Mouse (Mus musculus): ENCODE results near the gene Kalrn. TPM values are rescaled to one million over a fixed set of nuclear protein-coding genes. Genes with fewer than 3 reads are reported as not detected.
A peak's percentile ranks its signal among the peaks of the same experiment; 100 is the strongest.
"Not testable (repeated sequence)": the region's sequence is repeated elsewhere in the genome, so short reads cannot be mapped to it uniquely, and the experiment has no call there.

The Kalrn gene
- polyA plus RNA-seq, 1 experiment from 2014 or later = 22.1 TPM

- 87% methylated on average over 5 of the region's 5 CpGs for WGBS
- no peak for ATAC-seq (ENCODE audit: insufficient number of reproducible peaks, insufficient read depth, low FRiP score, low read depth)
- peaks cover 44% of the 10 kb centered on the region for H3K4me1 ChIP-seq (ENCODE audit: control insufficient read depth, insufficient read depth, low read length)
- H3K9ac ChIP-seq (replicated peaks; ENCODE audit: low read depth, low read length) = no peak overlapping the region
- H3K27me3 ChIP-seq (ENCODE audit: control insufficient read depth, insufficient read depth, low read length) = no peaks in the 10 kb centered on the region
- H3K4me2 ChIP-seq (replicated peaks; ENCODE audit: low read depth, low read length) = no peak overlapping the region
- H3K27ac ChIP-seq (ENCODE audit: low read length) = peak overlapping the region; percentile 93
- H3K4me3 ChIP-seq (ENCODE audit: low read depth, low read length) = no peak overlapping the region
- H3K36me3 ChIP-seq (ENCODE audit: control insufficient read depth, insufficient read depth, low read length) = no peaks in the 10 kb centered on the region
- H3K9me3 ChIP-seq (ENCODE audit: control insufficient read depth, low read depth, low read length) = no peaks in the 10 kb centered on the region
Measured at GRCm38 (mm10) chr16:34082494-34083469, 490.6 kb downstream of the Kalrn start.

- Histone ChIP-seq H3K4me1 (ENCODE audit: control insufficient read depth, insufficient read depth, low read length) (peaks cover 41% of the 10 kb centered on the region), H3K4me2 (replicated peaks; ENCODE audit: low read depth, low read length) (no peak overlapping the region)
Measured at GRCm38 (mm10) chr16:34081683-34082438, 491.5 kb downstream of the Kalrn start.

GRCm38 (mm10) chr16:34081314-34081682 is 492.0 kb downstream of the Kalrn start:
- not testable (repeated sequence) for H3K36me3 ChIP-seq (ENCODE audit: control insufficient read depth, insufficient read depth, low read length); H3K4me2 ChIP-seq (replicated peaks; ENCODE audit: low read depth, low read length); H3K9ac ChIP-seq (replicated peaks; ENCODE audit: low read depth, low read length); H3K4me3 ChIP-seq (ENCODE audit: low read depth, low read length); H3K27me3 ChIP-seq (ENCODE audit: control insufficient read depth, insufficient read depth, low read length); H3K9me3 ChIP-seq (ENCODE audit: control insufficient read depth, low read depth, low read length)
- H3K27ac ChIP-seq (ENCODE audit: low read length) = peak overlapping the region; percentile 93
- peak; percentile 66; the same call in 1 of the 2 replicates for ATAC-seq (ENCODE audit: insufficient number of reproducible peaks, insufficient read depth, low FRiP score, low read depth)
- peaks cover 41% of the 10 kb centered on the region for H3K4me1 ChIP-seq (ENCODE audit: control insufficient read depth, insufficient read depth, low read length)

More at GRCm38 (mm10) chr16:34081683-34082438, 491.5 kb downstream of the Kalrn start:
- peak; percentile 66; the same call in 1 of the 2 replicates for ATAC-seq (ENCODE audit: insufficient number of reproducible peaks, insufficient read depth, low FRiP score, low read depth)
- Histone ChIP-seq H3K27me3 (ENCODE audit: control insufficient read depth, insufficient read depth, low read length) (no peaks in the 10 kb centered on the region), H3K9ac (replicated peaks; ENCODE audit: low read depth, low read length) (no peak overlapping the region), H3K9me3 (ENCODE audit: control insufficient read depth, low read depth, low read length) (no peaks in the 10 kb centered on the region), H3K27ac (ENCODE audit: low read length) (peak overlapping the region; percentile 93), H3K4me3 (ENCODE audit: low read depth, low read length) (no peak overlapping the region), H3K36me3 (ENCODE audit: control insufficient read depth, insufficient read depth, low read length) (no peaks in the 10 kb centered on the region)
- WGBS = 29% methylated on average over 19 of the region's 19 CpGs

DNA sequence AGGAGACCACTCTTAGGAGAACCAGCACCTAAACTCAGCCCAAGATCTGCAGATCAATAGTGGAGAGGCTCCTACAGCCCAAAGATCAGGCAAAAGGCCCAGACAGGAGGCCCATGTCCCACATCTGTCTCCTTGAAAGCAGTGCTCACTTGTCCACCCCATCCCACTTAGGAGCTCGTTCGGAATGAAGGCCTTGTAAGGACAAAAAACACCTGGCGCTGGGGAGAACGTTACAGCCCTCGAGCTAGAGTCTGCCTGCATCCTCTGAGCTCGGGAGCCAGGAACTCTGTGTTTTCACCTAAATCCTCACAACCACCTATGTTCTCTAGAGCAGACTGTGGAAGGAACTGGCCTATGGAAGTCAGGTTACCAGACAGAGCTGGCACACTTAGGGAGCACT is 492.5 kb downstream of the Kalrn start:
- H3K9ac ChIP-seq (replicated peaks; ENCODE audit: low read depth, low read length) = no peak overlapping the region
- peak overlapping the region; percentile 93 for H3K27ac ChIP-seq (ENCODE audit: low read length)
- H3K4me1 ChIP-seq (ENCODE audit: control insufficient read depth, insufficient read depth, low read length) = peaks cover 41% of the 10 kb centered on the region
- 22% methylated on average over 6 of the region's 6 CpGs for WGBS
- peak; percentile 30; the same call in 1 of the 2 replicates for ATAC-seq (ENCODE audit: insufficient number of reproducible peaks, insufficient read depth, low FRiP score, low read depth)
- no peaks in the 10 kb centered on the region for H3K27me3 ChIP-seq (ENCODE audit: control insufficient read depth, insufficient read depth, low read length)
- no peaks in the 10 kb centered on the region for H3K9me3 ChIP-seq (ENCODE audit: control insufficient read depth, low read depth, low read length)
- H3K36me3 ChIP-seq (ENCODE audit: control insufficient read depth, insufficient read depth, low read length) = no peaks in the 10 kb centered on the region
- no peak overlapping the region for H3K4me3 ChIP-seq (ENCODE audit: low read depth, low read length)
- no peak overlapping the region for H3K4me2 ChIP-seq (replicated peaks; ENCODE audit: low read depth, low read length)

DNA sequence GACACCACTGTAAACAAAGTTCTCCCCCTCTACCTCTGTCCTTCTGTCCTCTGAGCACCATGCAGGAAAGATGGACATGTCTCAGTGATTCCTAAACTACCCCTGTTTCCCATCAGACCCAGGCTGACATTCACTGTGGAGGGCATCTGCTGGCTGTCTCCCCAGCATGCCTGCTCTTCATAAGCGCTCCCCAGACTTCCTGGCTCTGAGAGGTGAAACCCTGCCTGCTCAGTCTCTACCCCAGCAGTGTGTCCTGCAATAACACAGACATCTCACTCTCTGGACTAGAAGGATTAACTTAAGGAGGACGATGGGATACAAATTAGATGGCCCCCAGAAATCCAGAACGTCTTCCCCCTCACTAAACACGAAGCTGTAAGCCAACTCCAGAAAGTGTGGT is 493.8 kb downstream of the Kalrn start:
- H3K27ac ChIP-seq (ENCODE audit: low read length) = peak overlapping the region; percentile 61
- no peak for ATAC-seq (ENCODE audit: insufficient number of reproducible peaks, insufficient read depth, low FRiP score, low read depth)
- WGBS = 48% methylated on average over 4 of the region's 4 CpGs

DNA sequence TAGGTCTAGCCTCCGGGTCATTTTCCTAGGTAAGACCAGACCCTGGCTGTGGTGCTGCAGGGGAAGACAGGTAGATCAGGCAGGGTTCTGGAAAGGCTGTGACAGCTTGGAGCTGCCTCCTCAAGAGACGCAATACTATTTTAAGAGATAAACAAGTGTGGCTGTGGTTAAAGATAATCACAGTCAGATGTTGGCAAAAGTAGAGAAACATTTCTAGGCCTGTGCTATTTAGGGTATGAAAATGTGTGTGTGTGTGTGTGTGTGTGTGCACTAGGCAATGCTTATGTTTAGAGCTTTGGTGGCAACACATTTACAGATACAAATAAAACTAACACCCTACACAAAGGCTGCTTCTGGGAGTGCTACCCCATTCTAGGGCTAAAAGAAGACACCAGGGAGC is 494.6 kb downstream of the Kalrn start:
- Histone ChIP-seq H3K4me2 (replicated peaks; ENCODE audit: low read depth, low read length) (no peak overlapping the region), H3K4me1 (ENCODE audit: control insufficient read depth, insufficient read depth, low read length) (peaks cover 41% of the 10 kb centered on the region), H3K9ac (replicated peaks; ENCODE audit: low read depth, low read length) (no peak overlapping the region), H3K36me3 (ENCODE audit: control insufficient read depth, insufficient read depth, low read length) (no peaks in the 10 kb centered on the region), H3K27ac (ENCODE audit: low read length) (no peak overlapping the region), H3K27me3 (ENCODE audit: control insufficient read depth, insufficient read depth, low read length) (no peaks in the 10 kb centered on the region), H3K9me3 (ENCODE audit: control insufficient read depth, low read depth, low read length) (no peaks in the 10 kb centered on the region), H3K4me3 (ENCODE audit: low read depth, low read length) (no peak overlapping the region)
- WGBS = 58% methylated on average over 2 of the region's 2 CpGs
- no peak for ATAC-seq (ENCODE audit: insufficient number of reproducible peaks, insufficient read depth, low FRiP score, low read depth)

More for the DNA sequence above, 493.8 kb downstream of the Kalrn start:
- Histone ChIP-seq H3K9me3 (ENCODE audit: control insufficient read depth, low read depth, low read length) (no peaks in the 10 kb centered on the region), H3K27me3 (ENCODE audit: control insufficient read depth, insufficient read depth, low read length) (no peaks in the 10 kb centered on the region), H3K36me3 (ENCODE audit: control insufficient read depth, insufficient read depth, low read length) (no peaks in the 10 kb centered on the region), H3K9ac (replicated peaks; ENCODE audit: low read depth, low read length) (no peak overlapping the region), H3K4me2 (replicated peaks; ENCODE audit: low read depth, low read length) (no peak overlapping the region), H3K4me1 (ENCODE audit: control insufficient read depth, insufficient read depth, low read length) (peaks cover 41% of the 10 kb centered on the region), H3K4me3 (ENCODE audit: low read depth, low read length) (no peak overlapping the region)

DNA sequence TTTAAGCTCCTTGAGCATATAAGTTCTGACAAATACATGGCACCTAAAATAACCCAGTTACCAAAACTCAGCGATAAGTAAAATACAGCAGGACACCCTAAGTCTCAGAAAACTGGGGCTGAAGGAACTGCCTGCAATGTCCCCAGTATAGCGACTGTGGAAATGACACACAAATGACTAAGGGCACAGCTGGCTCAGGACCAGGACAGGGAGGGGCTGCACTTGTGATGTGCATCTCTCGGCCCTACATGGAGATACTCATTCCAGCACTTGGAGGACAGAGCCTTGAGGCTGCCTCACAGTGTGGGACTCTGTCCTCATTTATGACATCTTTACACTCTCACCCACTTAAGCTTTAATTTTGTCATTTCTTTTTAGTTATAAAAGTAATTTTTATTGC is 497.2 kb downstream of the Kalrn start:
- Histone ChIP-seq H3K4me3 (ENCODE audit: low read depth, low read length) (no peak overlapping the region), H3K9ac (replicated peaks; ENCODE audit: low read depth, low read length) (no peak overlapping the region), H3K27ac (ENCODE audit: low read length) (no peak overlapping the region), H3K27me3 (ENCODE audit: control insufficient read depth, insufficient read depth, low read length) (no peaks in the 10 kb centered on the region), H3K4me1 (ENCODE audit: control insufficient read depth, insufficient read depth, low read length) (peaks cover 22% of the 10 kb centered on the region; the same call in 1 of the 2 replicates), H3K36me3 (ENCODE audit: control insufficient read depth, insufficient read depth, low read length) (no peaks in the 10 kb centered on the region), H3K4me2 (replicated peaks; ENCODE audit: low read depth, low read length) (no peak overlapping the region), H3K9me3 (ENCODE audit: control insufficient read depth, low read depth, low read length) (no peaks in the 10 kb centered on the region)
- ATAC-seq (ENCODE audit: insufficient number of reproducible peaks, insufficient read depth, low FRiP score, low read depth) = no peak
- WGBS = 70% methylated on average over 3 of the region's 3 CpGs

DNA sequence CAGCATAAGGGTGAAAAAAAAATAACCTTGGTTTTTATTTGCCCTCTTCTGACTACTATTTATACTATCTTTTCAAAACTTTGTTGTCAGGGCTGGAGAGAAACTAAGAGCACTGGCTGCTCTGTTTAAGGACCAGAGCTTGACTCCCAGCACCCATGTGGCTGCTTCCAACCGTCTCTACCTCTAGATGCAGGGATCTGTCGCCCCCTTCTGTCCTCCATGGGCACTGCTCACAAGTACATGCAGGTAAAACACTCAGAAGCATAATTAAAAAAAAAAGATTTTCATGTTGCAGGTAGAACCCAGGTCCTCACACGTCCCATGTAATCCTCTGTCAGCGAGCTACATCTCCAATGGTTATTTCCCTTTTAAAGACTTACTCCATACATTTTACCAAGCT is 499.4 kb downstream of the Kalrn start:
- ATAC-seq (ENCODE audit: insufficient number of reproducible peaks, insufficient read depth, low FRiP score, low read depth) = no peak
- no peaks in the 10 kb centered on the region for H3K36me3 ChIP-seq (ENCODE audit: control insufficient read depth, insufficient read depth, low read length)
- no peak overlapping the region for H3K9ac ChIP-seq (replicated peaks; ENCODE audit: low read depth, low read length)
- WGBS = 90% methylated on average over 4 of the region's 4 CpGs
- H3K4me1 ChIP-seq (ENCODE audit: control insufficient read depth, insufficient read depth, low read length) = peaks cover 6% of the 10 kb centered on the region; the same call in 1 of the 2 replicates
- H3K27ac ChIP-seq (ENCODE audit: low read length) = no peak overlapping the region
- H3K27me3 ChIP-seq (ENCODE audit: control insufficient read depth, insufficient read depth, low read length) = no peaks in the 10 kb centered on the region
- H3K9me3 ChIP-seq (ENCODE audit: control insufficient read depth, low read depth, low read length) = no peaks in the 10 kb centered on the region
- H3K4me3 ChIP-seq (ENCODE audit: low read depth, low read length) = no peak overlapping the region
- H3K4me2 ChIP-seq (replicated peaks; ENCODE audit: low read depth, low read length) = no peak overlapping the region
